Mouse (Mus musculus) gastrocnemius, postnatal 10 days (tissue): Measurements from ENCODE around the gene Mfap2. TPM values are rescaled to one million over a fixed set of nuclear protein-coding genes. Genes with fewer than 3 reads are reported as not detected.

Experiments used
- DNase-seq: peaks from one replicate; pipeline ENCODE4 v3.0.0; 2021; ENCODE audit warnings: mixed read lengths
- long read RNA-seq, 2 experiments: library from polyadenylated mRNA; stranded (forward); transcript quantifications; one replicate each; pipeline ENCODE4 v2.0.0; 2021
- total RNA-seq, 2 experiments: library from RNA; stranded (reverse); gene quantifications; 2 replicates each; pipeline ENCODE4 v1.2.3; 2021

The Mfap2 gene
- 10 to 100 TPM; 79.1 to 88.6 TPM for total RNA-seq
- long read RNA-seq, experiment 1, transcript Mfap2-201 (9 exons, 1,073 nt) = major isoform, 48 of 54 reads
- long read RNA-seq, experiment 1, partial matches to known transcripts = 1 of 54 reads
- long read RNA-seq, experiment 1, other reads (novel, unspliced or antisense) = 5 of 54 reads
- long read RNA-seq, experiment 2, transcript Mfap2-201 (9 exons, 1,073 nt) = major isoform, 44 of 51 reads
- long read RNA-seq, experiment 2, partial matches to known transcripts = 4 of 51 reads
- long read RNA-seq, experiment 2, other reads (novel, unspliced or antisense) = 3 of 51 reads

DNA sequence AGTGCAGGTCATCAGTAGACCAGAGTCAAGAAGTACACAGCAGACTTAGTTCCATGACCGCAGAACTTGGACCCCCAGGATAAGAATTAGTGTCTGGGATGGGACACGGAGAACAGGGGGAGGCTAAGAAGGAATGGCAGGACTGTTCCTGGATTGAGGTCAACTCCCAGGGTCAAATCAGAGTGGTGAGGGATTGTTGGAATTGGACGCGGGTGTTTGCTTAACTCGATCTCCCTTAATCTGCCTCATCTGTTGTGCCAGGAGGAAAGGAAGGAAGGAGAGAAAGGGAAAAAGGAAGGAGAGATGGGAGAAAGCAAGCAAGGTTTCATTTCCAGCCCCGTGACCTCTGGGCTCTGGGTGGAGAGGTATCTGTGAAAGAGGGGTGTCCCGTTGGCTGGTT lies at the start of gene Mfap2:
Gene Mfap2 (plus strand): TSS at position 301 of the 400 bp plus-strand sequence.
- no peak for DNase-seq

DNA sequence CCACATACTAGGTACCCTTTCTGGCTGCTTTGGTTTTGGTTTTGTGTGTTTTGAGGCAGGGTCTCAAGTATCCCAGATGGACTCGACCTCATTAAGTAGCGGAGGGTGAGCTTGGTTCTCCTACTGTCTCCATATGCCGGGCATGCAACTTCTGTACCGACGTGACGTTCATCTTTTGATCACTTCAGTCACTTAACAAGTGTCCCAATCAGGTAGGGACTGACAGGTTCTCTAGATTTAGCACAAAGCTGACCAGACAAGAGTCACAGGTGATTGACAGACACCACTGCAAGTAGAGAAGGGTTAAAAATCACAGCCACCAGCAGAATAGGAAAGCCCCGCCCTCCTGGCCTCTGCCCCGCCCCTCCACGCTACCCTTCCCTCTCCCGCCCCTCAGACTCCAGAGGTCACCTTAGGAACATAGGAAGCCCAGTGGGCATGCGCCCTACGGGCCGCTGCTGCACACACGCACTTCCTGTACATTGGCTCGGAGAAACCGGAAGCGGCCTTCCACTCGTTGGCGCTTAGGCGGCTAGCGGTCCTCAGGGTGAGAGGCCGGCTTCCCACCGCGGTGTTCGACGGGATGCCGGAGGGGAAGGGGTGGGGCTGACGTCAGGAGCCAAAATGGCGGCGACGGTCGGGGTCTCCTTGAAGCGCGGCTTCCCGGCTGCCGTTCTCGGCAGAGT lies 49.3 kb upstream of the Mfap2 start, which contains the start of gene Sdhb:
Gene Sdhb (plus strand): TSS at position 423 of the 686 bp plus-strand sequence.
- peak; percentile 92 for DNase-seq

DNA sequence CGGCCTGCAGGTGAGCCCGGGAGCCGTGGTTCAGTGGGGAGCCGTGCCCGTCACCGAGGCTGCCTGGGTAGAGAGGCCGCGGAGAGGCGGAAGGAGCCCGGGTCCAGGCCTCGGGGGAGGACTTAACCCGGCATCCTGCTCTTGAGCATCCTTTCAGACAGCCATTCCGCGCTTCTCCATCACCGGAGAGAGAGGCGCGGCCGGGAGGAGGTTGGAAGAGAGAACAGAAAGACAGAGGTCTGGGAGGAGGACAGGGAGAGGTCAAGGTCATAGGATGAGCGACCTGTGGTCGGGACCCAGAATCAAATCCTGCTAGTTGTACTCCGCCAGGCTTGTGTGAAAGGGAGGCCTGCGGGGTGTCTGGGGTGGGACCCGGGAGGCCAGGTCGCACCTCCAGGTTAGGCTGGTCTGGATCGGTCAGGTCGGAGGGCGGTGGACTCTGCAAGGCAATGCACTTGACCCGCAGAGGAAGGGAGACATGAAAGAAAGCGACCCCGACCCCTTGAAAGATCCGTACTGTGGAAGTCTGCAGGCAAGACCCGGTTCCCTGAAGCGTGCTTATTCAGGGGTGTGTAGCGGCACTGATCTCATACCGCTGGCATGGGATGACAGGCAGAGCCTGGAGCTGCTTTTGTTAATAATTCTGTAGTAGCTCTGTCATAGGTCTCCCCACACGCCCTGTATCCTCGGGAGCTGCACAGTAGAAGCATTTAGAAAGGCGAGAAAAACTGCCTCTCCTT lies 48.6 kb upstream of the Mfap2 start:
- DNase-seq = no peak

DNA sequence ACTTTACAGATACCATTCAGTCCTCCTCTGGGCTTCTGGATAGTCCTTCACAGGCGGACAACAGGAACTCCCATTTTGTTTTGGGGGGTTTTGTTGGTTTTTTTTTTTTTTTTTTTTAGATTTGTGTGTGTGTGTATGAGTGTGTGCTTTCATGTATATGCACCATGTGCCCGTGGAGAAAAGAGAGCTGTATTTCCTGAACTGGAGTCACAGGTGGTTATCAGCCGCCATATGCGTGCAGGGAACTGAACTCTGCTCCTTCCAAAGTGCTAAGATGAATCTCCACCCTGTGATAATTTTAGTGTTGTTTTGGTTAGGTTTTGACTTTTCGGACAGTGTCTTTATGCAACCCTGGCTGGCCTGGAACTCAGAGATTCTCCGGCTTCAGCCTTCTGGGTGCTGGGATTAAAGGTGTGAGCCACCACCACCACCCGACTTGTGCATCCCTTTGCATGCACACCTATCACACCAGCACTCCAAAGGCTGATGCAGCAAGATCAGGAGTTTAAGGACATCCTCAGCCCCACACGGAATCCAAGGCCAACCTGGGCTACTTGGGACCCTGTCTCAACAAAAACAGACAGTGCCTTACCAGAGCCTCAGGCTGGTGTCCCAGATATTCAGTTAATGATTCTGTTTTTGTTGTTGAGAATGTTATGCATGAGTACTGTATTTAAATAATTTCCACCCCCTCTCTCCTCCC lies 47.9 kb upstream of the Mfap2 start:
- DNase-seq = no peak

DNA sequence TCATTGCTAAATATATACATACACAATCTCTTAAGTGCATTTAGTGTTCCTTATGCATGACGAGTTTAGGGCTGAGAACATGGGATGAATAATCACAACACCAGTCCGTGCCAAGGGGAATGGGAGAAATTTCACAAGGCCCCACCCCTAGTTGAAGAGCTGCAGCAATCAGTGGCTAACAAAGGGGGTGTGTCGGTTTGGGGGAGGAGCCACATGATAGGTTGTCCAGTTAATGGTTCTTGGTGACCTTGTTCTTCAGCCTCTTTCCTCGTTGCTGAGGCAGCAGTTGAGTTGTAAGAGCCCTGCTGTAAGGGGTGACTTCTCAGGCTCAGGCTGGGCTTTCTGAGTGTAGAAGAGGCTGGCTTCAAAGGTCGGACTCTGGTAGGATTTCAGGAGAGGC lies 47.3 kb upstream of the Mfap2 start:
- DNase-seq = no peak

DNA sequence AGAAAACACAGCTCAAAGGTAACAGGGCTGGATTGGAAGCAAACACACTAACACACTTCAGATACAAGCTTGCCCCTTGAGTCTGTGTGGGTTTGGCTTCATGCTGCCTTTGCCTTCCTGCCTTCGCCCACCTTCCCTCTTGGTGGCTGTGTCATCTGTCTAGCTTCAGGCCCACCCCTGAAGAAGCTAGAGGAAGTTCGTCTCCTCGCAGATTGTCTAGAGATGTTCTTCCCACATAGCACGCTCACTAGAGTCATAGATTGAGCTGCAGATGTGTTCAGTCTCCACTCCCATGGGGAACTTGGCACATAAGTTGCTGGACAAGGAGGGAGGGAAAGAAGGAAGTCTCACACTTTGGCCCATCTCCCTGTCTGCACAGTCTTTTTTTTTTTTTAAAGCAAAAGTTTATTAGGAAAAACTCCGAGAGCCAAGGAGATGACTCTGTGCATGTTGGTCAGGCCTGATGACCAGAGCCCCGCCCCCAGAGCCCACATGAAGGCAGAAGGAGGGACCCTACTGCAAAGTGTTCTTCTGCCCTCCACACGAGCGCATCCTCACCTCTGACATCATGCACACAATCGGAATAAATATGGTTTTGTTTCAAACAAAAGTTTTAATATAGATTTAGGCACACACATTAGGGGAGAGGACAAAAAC lies 46.1 kb upstream of the Mfap2 start:
- no peak for DNase-seq

DNA sequence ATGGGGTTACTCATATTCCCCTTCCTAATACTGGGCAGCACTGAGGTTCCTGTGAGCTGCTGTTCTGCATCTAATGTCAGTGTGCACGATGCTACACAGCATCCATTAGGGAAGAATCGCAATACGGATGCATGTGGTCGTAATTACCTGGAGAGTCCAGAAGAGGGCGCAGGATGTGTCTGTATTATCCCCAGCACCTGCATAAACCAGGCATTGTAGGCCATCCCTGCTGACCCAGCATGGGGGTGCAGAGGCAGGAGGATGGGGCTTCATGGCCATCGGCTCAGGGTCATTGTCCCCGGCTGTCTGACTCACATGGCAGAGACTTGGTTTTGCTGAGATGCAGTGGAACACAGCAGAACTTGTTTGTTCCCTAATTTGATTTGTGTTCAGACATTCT lies 45.6 kb upstream of the Mfap2 start:
- DNase-seq = peak; percentile 62

DNA sequence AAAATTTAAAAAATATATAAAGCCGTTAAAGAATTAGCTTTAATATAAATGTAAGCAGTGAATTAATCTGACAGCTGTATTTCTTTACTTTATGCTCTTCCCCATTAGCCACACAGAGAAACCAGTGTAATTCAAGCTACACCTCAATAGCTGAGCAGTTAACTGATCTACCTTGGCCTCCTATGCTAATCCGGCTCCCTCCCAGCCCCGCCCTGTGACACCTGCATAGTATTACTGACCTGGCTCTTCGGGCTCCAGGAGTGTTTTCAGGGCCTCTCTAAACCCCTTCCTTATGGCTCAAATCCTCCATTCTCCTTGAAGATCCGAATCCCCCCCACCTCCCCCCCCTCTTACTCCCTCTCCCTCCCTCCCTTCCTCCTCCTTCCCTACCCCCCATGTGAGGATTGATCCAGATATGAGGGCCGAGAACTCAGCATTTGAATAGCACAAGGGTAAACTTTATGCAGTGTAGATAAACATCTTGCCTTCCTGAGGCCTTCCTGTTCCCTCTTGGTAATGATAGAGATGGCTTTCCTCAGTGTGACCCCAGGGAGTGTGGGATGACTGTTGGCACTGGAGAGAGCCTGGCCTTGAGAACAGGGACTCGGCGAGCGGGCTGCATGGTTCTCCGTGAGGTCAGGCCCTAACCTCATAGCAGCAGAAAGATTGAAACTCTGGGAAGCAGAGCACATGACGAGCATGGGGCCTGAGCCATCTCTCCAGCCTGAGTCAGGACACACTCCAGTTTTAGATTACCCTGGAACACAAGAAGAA lies 42.6 kb upstream of the Mfap2 start:
- DNase-seq = no peak

DNA sequence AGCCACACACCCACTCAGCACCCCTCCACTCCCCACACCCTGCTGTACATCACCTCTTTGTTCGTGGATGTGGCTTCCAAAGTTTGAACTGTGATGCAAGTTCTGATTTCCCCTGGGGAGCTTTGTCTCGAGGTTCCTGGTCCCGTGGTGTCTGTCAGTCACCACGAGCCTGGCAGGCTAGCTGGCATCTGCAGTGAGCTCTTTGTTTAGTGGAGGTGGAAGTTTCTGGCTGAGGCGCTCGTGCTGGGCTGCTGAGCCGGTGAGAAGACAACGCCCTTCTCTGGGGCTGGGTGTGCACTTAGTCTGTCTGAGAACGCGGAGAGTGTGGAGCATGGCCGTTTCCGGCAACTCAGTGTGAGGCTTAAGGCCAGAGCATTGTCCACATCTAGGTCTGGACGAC lies 38.5 kb upstream of the Mfap2 start:
- DNase-seq = no peak

DNA sequence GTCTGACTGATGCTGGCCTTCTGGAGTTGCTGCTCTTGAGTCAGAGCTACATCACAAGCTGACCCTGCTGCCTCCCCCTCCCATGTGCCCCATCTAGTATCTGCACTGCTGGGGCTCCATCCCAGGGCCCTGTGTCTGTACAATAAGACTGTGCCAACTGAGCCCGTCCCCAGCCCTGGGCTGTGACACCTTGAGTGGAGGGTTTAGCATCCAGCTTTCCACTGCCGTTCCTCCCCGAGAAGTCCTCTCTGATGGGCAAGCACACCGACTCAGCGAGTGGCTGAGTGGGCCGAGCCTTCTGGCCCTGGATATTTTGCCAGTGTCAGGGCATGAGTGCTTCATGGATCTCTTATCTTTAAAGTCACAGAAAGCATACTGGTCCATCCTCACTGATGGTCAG lies 35.8 kb upstream of the Mfap2 start:
- no peak for DNase-seq

DNA sequence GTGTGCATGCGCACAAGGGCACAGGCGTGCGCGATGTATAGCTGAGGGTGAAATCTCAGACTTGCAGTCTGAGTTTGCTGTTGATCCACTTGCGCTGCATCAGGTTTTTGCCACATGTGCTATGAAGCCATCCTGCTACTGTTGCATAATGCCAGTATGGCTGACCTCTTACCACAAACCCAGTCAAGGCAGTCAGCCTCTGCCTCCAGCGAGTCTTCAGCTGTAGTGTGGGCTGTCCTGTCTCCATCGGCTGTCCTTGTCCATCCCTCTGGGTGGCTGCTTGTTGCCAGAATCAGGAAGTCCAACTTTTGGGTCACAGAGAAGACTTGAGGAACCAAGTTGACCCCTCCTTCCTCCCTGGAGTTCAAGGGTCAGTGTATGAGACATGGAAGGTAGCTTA lies 34.9 kb upstream of the Mfap2 start:
- DNase-seq = no peak

DNA sequence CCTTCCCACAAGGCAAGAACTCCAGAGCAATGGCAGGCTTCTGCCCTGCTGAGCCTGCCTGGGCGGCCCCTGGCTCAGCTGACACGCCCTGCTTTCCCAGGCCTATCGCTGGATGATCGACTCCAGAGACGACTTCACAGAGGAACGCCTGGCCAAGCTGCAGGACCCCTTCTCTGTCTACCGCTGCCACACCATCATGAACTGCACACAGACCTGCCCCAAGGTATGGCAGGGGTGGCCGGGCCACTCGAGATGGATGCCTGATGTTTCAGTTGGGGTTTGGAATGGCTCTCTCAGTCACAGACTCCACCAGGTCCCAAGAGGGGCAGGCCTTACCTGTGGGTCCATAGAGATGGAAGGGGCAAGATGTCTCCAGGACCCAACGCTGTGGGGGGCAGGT lies 32.9 kb upstream of the Mfap2 start:
- DNase-seq = no peak

DNA sequence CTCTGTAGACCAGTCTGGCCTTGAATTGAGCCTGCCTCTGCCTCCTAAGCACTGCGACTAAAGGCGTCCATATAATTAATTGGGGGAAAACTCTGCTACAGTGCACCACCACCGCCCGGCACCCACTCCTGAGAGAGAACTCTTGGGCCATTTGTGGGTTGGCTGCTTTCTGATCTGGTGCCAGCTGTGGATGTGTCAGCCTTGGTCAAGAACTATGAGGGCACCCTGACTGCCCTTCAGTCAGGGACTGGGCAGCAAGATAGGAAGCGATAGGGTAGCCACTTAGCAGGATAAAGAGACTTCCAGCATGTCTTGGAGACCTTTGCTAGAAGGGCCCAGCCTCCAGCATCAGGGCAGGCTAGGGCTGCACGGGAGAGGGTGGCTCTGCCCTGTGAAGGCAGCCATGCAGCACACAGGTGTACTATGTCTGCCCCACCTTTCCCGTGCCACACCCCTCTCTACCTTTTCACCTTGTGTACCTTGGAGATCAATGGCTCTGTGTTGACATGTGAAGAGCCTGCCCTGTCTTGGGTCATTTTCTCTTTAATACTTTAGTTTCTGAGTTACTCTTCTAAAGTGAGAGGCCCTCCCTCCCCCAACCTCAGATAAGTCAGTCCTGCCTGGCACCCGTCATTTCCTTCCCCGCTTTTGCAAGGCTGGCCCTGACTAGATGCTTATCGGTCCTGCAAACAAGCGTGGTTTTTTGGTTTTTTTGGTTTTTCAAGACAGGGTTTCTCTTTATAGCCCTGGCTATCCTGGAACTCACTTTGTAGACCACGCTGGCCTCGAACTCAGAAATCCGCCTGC lies 32.1 kb upstream of the Mfap2 start:
- DNase-seq = no peak

DNA sequence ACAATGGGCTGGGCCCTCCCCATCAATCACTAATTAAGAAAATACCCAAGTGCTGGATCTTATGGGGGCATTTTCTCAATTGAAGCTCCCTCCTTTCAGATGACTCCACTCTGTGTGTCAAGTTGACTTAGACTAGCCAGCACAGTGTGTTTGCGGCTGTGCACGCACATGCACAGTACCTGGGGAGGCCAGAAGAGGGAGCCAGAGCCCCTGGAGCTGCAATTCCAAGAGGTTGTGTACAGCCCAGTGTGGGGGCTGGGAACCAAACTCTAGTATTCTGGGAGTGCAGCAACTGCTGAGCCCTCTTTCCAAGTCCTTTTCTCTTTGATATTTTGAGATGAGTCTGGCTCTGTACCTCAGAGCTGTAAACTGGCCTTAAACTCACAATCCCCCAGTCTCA lies 28.6 kb upstream of the Mfap2 start:
- DNase-seq = no peak

DNA sequence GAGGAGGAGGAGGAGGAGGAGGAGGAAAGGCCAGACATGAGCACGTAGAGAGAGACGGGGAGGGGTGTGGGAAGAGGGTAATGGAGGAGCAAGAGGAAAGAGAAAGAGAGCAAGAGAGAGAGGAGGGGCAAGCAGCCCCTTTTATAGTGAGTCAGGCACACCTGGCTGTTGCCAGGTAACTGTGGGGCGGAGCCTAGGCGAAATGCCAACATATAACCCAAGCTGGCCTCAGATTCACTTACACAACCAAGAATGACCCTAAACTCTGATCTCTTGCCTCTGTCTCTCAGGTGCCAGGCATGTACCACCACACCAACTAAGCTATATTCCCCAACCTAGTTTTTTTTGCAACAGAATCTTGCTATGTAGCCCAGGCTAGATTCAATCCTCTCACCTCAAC lies 27.4 kb upstream of the Mfap2 start:
- DNase-seq = no peak

DNA sequence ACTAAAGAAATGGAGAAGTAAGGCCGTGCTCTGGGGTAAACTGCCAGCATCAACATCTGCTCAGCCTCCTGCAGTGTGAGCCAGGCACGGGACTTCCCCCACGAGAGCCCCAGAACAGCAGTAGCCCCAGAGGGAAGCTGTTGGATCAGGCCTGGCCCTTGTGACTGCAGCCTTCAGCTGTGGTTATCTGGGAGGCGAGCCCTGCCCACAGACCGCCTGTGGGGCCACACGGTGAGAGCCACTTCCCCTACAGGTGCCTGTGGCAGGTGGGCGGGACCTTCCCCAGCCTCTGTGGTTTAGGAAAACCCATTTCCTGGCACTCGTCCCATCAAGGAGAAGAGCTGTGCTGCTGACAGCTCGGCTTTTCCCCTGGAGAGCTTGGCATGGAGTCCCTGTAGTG lies 26.8 kb upstream of the Mfap2 start:
- DNase-seq = no peak

DNA sequence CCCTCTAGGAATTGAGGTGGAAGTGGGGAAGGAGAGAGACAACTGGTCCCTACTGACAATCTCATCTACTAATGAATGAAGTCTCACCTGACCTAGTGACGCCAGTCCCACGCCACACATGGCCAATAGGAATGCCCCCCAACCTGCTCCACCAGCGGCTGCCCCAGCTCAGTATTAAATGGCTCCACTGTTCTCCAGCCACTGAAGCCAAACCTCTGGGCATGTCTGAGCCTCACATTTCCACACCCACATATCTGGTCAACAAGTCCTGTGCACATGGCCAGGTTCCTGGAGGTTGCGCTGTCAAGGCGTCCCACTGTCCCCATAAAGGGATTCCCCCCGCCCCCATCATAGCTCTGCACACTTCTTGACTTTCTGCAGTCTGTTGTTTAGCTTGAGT lies 25.7 kb upstream of the Mfap2 start:
- DNase-seq = no peak

DNA sequence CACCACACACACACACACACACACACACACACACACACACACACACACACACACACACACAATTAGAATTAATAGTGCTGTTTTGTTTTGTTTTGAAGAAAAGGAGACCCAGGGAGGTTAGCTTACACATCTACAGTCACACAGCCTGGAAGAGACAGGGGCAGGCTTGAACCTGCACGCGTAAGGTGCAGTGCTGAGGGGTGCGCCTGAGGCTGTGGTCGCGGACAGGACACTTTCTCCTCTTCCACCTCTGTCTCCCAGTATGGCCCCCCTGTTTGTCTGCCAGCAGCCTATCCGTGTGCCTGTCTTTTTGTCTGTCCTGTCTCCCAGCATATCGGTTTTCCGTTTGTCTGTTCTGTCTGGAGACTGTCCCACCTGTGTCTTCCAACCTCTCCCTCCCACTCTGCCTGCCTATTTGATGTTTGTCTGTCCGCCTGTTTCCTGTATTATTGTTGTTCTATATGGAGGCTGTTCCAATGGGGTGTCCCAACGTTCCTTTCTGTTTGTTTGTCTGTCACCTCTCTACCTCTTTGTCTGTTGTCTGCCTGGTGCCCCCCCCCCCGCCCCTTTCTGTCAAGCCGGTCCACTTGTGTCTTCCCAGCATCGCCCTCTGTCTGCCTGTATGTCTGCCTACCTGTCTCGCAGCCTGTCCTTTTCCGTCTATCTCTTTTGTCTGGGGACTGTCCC lies 24.1 kb upstream of the Mfap2 start:
- no peak for DNase-seq

DNA sequence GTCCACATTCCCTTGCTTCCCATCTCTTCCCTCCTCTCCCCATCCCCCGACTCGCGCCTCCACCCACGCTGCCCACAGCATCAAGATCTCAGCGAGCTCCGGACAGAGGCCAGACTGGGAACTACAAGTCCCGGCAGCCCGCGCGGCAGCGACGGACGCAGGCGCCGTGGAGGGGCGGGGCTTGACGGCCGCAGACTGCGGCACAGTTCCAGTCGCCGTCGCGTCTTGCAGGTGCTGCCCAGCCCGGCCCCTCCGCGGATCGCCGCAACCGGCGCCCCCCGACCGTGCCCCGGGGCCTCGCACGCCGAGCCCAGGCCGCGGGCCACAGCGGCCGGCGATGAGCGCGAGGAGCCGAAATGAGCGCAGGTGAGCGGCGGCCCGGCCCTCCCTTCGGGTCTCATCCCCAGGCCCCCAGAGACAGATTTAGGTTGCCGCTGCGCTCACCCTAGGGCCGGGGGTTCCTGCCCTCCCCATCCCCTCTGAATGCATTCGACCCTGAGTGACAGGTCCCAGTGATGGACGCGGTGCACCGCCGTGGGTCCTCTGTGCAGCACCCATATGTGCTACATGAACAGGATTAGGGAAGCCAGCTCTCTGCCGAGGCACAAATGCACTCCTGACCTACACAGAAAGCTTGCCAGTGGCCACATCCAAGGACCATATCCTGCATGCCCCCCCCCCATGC lies 23.4 kb upstream of the Mfap2 start, which contains the start of gene Atp13a2:
Gene Atp13a2 (plus strand): TSS at position 163 of the 685 bp plus-strand sequence.
- peak; percentile 95 for DNase-seq
